Mouse (Mus musculus) lung, adult 2 months (tissue): ENCODE data around the gene Sox18.

Source experiments
- CTCF ChIP-seq: fragments of 200-500 bp; IDR thresholded peaks from 2 replicates; pipeline ENCODE4 v1.5.1; 2011; ENCODE audit warnings: mild to moderate bottlenecking, low read length, control low read depth; ENCODE audit not compliant: insufficient read depth
- POLR2A ChIP-seq: fragments of 200-500 bp; IDR thresholded peaks from 2 replicates; pipeline ENCODE4 v1.6.1; 2011; ENCODE audit warnings: low read depth, mild to moderate bottlenecking, control low read depth, low read length, borderline replicate concordance; ENCODE audit errors: extremely low read depth

- no peak for TF ChIP-seq CTCF
- no peak for TF ChIP-seq POLR2A
Measured at GRCm38 (mm10) chr2:181653523-181653922, 17.9 kb downstream of the Sox18 start.
